Mouse (Mus musculus): ENCODE measurements around the gene Zbed4.
"Not testable (repeated sequence)": the region's sequence is repeated elsewhere in the genome, so short reads cannot be mapped to it uniquely, and the experiment has no call there.

Gene Zbed4

DNA sequence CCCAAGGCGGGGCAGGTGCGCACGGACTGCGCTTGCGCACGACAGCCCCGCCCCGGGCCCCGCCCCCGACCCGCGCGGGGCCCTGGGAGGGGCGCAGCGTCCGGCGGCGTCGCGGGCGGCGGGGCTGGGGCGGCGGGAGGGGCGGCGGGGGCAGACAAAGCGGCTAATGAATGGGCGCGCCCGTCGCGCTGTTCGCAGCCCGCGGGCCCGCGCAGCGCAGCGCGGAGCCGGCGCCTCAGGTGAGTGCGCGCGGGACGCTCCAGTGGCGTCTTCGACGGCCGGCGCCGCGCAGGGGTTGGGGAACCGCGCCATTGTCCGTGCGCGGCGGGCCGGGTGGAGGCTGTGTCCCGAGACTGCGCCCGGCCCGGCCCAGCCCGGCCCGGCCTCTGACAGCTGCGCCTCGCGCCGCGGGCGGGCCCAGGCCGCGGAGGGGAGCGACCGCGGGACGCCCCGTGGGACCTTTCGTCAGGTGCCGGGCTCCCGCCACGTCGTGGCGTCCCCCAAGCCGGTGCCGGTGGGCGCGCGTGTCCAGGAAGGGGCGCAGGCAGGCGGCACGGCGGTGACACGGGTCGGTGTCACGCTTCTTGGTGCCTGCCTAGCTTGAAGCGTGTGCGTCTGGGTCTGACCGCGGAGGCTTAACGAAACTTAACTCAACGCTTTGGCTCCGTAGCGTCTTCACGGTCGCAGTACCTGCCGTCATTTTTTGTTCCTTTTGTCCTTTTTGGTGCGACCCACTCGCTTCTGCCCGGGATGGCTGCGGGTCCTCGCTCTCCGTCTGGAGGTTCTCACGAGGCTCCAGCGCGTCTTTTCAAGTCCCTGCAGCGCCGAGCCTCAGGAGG lies at the start of gene Zbed4:
Gene Zbed4, plus strand, starts transcription at position 97 of the 839 bp plus-strand sequence.
- DNase-seq (ENCODE audit: low spot score), result peak; percentile 36

DNA sequence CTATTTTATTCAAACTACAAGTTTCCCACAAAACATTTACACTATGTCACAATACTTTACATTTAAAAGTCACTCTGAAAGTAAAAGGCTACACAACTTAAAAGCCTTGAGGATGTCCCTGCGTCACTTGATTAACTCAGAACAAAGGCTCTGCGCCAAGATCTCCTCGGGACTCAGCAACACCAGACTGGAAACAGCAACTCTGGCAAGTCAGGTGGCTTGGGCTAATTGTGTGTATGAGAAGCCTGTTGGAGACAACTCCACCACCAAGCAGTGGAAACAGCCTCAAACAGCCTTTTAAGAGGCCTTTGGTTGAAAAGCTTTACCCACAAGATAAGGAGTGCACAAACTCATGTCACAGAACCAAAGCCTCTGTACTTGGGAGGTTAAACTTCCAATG lies 49.0 kb upstream of the Zbed4 start:
- peak; percentile 18 for DNase-seq (ENCODE audit: low spot score)

DNA sequence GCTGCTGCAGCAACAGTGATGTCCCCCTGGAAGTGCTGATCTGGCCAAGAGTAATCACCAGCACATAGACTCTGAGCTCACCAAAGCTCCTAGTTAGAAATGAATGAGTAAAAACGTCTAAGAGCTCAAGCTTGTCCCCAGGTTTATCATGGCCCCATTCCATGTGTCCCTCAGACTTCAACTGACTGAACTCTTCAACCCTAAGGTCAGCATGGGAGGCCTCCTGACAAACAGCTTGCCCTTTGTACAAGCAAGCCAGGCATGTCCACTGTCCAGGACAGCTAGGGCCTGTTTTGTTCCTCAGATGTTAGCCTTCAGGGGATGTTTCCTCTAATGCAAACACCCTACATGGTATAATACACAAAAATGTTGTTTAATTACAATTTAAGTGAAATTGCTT lies 47.2 kb upstream of the Zbed4 start:
- no peak for DNase-seq (ENCODE audit: low spot score)

DNA sequence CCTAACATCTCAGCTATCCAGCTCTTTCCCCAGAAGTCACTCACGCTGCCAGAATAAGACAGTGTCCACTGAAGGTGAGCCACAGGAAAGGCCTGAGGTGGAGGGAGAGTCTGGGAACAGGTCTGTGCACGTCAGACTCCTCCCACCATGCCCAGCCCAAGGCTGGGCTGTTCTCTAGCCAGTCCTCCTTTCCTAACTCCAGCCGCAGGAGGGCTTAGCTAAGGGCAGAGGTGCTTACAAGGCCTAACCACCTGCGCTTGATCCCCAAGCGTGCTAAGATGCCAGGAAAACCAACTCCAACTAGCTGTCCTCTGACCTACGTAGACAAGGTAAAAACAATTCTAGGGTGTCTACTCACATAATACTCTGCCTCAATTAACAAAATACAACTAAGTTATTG lies 45.1 kb upstream of the Zbed4 start:
- DNase-seq (ENCODE audit: low spot score), result no peak

DNA sequence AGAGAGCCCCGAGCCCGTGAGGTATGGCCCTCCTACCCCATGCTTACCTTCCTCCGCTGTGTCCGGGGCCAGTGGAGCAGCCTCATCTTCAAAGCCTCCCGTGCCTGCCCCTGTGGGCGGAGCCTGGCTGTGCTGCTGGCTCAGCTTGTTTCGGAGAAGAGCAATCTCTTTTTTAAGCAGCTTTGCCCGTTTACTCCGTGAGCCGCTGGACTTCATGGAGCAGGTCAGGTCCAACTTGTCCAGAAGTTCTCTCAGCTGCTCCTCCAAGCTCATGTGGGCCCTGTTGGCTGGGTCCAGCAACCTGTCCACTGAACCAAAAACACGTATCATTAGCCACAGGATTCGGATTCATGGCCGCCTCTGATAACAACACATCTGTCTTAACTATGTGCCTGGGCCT lies 44.5 kb upstream of the Zbed4 start:
- DNase-seq (ENCODE audit: low spot score), result not testable (repeated sequence)

DNA sequence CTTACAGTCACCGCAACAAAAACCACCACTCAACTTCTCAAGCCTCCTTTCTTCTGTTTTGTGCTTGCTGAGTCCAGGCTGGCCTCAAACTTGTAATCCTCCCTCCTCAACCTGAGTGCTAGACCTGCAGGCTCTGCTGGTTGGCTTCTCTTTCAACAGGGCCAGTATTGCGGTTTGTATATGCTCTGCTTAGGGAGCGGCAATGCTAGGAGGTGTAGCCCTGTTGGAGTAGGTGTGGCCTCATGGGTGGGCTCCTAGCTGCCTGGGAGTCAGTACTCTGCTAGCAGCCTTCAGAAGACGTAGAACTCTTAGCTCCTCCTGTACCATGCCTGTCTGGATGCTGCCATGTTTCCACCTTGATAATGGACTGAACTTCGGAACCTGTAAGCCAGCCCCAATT lies 43.3 kb upstream of the Zbed4 start:
- DNase-seq (ENCODE audit: low spot score), result no peak

- peak; percentile 30 for DNase-seq (ENCODE audit: low spot score)
These were observed 42.6 kb upstream of the Zbed4 start for GRCm38 (mm10) chr15:88708657-88709511.

- DNase-seq (ENCODE audit: low spot score), result no peak
These were observed 41.6 kb upstream of the Zbed4 start for GRCm38 (mm10) chr15:88709878-88710277.

GRCm38 (mm10) chr15:88712501-88712900 lies 39.0 kb upstream of the Zbed4 start:
- DNase-seq (ENCODE audit: low spot score), result no peak

DNA sequence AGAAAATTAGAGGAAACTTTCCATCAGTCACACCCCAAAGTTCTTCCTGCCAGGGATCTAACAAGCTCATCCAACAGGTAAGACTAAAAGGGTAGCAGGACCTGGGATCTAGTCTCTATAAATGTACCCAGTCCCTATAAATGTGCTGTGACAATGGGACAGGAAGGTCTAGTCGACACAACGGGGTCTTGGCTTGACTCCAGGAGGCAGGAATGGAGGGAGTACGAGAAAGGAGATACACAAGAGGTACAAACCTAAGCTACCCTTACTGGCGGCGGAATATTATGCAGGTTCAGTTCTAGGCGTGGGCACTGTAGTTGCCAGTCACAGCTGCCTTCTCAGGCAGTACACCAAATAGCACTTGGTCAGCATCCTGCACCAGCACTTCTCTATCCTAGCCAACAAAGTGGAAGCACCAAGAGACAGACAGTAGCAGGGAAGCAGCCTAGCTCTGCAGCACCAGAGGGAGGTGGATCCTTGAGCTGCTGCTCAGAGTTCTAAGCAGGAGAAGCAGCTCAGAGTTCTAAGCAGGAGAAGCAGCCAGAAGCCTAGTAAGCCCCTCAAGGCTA lies 37.4 kb upstream of the Zbed4 start:
- DNase-seq (ENCODE audit: low spot score), result no peak

- DNase-seq (ENCODE audit: low spot score), result peak; percentile 34
These were observed 35.1 kb upstream of the Zbed4 start for GRCm38 (mm10) chr15:88716350-88716749.

DNA sequence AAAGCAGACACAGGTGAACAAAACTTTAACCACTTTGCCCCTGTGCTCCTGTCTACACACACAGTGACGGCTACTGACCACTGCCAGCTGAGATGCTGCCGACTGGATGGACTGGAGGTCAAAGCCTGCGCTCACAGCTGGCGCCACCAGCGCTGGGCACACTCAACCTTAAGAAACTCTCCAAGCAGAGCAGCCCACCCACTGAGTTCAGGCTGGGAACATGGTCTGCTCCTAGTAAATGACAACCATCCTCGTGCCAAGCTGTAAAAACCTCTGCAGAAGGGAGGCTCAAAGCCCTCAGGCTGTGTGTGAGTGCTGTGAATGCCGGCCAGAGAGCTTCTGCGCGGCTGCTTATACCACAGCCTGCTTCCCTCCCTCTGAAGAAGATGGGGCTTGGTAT lies 34.2 kb upstream of the Zbed4 start:
- DNase-seq (ENCODE audit: low spot score), result no peak

GRCm38 (mm10) chr15:88723205-88723604 lies 28.3 kb upstream of the Zbed4 start:
- DNase-seq (ENCODE audit: low spot score), result no peak

- no peak for DNase-seq (ENCODE audit: low spot score)
These were observed 27.1 kb upstream of the Zbed4 start for GRCm38 (mm10) chr15:88724311-88724710.

DNA sequence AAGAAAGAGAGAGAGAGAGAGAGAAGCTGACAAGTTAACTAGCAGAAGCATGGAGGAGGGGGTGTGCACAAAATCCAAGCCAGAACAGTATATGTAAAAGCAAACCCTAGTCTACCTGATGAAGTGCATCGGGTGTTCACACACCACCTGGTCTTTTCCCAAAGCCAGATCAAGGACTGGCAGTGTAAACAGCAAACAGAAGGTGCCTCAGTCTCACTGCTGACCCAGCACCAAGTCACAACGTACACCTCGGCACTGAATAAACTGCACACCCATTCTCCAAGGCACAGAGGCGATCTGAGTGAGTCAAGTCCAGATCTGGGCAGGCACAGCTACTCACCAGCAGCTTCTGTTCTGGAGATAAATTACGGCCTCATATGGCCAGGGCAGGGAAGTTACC lies 26.4 kb upstream of the Zbed4 start:
- DNase-seq (ENCODE audit: low spot score), result no peak

GRCm38 (mm10) chr15:88727204-88727603 lies 24.3 kb upstream of the Zbed4 start:
- DNase-seq (ENCODE audit: low spot score), result no peak

- no peak for DNase-seq (ENCODE audit: low spot score)
These were observed 20.7 kb upstream of the Zbed4 start for GRCm38 (mm10) chr15:88730717-88731116.

GRCm38 (mm10) chr15:88732405-88733020 lies 18.9 kb upstream of the Zbed4 start:
- DNase-seq (ENCODE audit: low spot score), result no peak

DNA sequence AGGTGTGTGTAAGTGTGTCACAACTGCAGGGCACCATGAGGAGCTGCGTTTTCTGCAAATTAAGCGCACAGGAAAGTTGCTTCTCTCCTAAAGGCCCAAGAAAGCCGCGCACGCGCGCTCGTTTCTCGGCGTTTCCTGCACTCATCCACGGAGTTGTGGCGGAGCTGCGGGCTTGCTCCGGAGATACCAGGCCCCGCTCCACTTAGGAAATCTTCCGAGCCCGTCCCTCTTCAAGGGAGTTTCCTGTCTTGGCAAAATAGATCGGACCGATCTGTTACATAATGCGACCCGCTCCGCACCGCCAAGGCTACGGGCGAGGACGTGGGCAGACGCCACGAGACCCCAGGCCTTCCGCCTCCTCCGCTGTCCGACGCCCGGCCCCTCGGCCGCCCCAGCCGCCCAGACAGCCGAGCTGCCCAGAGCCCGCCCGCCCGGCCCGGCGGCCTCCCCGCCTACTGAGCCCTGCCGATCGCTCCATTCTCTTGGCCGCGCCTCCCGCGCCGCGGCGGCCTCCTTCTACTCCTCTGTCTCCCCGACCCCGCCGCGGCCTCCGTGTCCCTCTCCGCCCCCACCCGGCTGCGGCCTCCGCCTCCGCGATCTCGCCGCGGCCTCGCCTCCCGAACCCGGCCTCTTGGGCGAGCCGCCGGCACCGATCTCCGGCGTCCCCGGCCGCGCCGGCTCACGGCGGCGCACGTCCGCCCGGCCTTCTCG lies 18.3 kb upstream of the Zbed4 start:
- DNase-seq (ENCODE audit: low spot score), result peak; percentile 61

DNA sequence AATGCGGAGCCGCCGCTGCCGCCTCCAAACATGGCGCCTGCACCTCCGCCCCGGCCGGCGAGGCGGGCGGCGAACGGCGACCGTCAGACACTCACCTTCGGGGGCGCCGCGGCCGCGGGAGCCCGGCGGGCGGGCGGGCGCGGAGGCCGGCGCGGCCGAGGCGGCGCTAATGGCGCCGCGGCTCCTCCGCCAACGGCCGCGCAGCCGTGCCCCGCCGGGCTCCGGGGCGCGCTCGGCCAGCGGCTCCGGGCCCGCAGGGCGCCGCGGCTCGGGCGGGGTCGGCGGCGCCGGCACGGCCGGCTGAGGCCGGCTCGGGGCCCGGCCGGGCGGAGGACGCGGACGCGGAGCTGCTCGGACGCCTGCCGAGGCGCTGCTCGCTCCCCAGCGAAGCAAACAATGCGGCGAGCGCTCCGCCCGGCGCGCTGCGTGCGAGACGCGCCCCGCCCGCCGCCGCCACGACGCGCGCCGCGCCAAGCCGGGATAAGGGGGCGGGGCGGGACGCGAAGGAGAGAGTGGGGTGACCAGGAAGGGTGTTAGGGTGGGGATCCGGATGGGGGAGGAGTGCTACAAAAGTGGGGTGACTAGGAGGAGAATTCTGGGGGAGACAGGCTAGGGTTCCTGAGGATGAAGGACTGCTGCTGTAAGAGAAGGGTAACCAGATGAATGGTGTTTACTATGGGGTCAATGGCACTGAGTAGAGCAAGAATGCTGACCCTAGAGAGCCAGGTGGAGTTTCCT lies 17.5 kb upstream of the Zbed4 start, which contains the start of gene Brd1:
Gene Brd1, minus strand, starts transcription at position 400 of the 738 bp plus-strand sequence.
- DNase-seq (ENCODE audit: low spot score), result peak; percentile 81

DNA sequence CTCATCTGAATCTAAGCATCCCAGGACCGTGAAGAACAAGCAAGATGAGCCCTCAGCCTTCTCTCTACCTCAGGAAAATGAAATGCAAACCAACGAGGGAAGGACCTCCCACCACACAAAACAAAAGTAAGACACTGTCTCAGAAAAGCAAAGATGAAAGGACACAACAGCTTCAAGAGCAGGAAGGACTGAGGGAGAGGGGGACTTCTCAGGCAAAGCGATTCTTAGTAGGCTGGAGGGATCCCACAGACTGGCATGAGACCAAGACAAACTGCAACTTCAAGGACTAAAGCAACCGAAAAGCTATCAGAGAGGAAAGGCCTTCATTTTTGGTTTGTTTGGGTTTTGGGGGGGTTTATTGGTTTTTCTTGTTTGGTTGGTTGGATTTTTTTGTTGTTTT lies 15.3 kb upstream of the Zbed4 start:
- no peak for DNase-seq (ENCODE audit: low spot score)

Measured in lung, postnatal 25 days (tissue).